Mouse (Mus musculus) myocyte (in vitro differentiated cells): ENCODE measurements around the gene Evpl.

Source experiments
- REST ChIP-seq: IDR thresholded peaks from one replicate; pipeline ENCODE4 v1.6.1; 2011; ENCODE audit warnings: mild to moderate bottlenecking, control low read depth, moderate library complexity; ENCODE audit not compliant: insufficient read depth, insufficient read length
- TCF12 ChIP-seq: IDR thresholded peaks from one replicate; pipeline ENCODE4 v1.6.1; 2011; ENCODE audit warnings: mild to moderate bottlenecking, control low read depth; ENCODE audit not compliant: poor library complexity, insufficient read depth, severe bottlenecking

GRCm38 (mm10) chr11:116234901-116235300, 3.0 kb downstream of the Evpl start:
- no peak for TF ChIP-seq REST
- no peak for TF ChIP-seq TCF12
